Mouse (Mus musculus) lung, postnatal 0 days (tissue): ENCODE data around the gene Aebp2.

Experiments used
- CTCF ChIP-seq: IDR thresholded peaks from 2 replicates; pipeline ENCODE4 v1.5.1; 2016; ENCODE audit warnings: antibody characterized with exemption, mild to moderate bottlenecking
- EP300 ChIP-seq: IDR thresholded peaks from 2 replicates; pipeline ENCODE4 v1.6.1; 2016; ENCODE audit warnings: antibody characterized with exemption, mild to moderate bottlenecking, control low read depth

- TF ChIP-seq CTCF (no peak), EP300 (no peak)
These were observed 75.5 kb downstream of the Aebp2 start for GRCm38 (mm10) chr6:140697994-140698393.
